Mouse (Mus musculus) ES-E14 (cell line): ENCODE data around the gene Sik3. TPM values are rescaled to one million over a fixed set of nuclear protein-coding genes. Genes with fewer than 3 reads are reported as not detected.

Source experiments
- DNase-seq: peaks from one replicate; pipeline ENCODE4 v3.0.0-alpha.2; 2013; ENCODE audit warnings: low read depth, low spot score
- H3K27ac ChIP-seq: 2 replicates; pipeline ENCODE4 v1.5.1; 2012; ENCODE audit warnings: low read depth, mild to moderate bottlenecking, low read length, moderate library complexity, mixed read lengths; ENCODE audit not compliant: poor library complexity, insufficient read depth, severe bottlenecking
- H3K36me3 ChIP-seq: 2 replicates; pipeline ENCODE4 v1.6.1; 2012; ENCODE audit warnings: mild to moderate bottlenecking, low read length, moderate library complexity, mixed read lengths; ENCODE audit not compliant: control insufficient read depth, poor library complexity, insufficient read depth, severe bottlenecking
- H3K4me1 ChIP-seq, 2 experiments: fragments of 150-350 bp in 1 of 2; sonication (generic) in 1 of 2; 2 replicates each; pipeline ENCODE4 v1.6.1; 2012; ENCODE audit warnings: low read length in 2 of 2, mild to moderate bottlenecking in 1 of 2, mixed read lengths in 1 of 2; ENCODE audit not compliant: control insufficient read depth in 2 of 2, insufficient read depth in 2 of 2, poor library complexity in 1 of 2
- H3K4me3 ChIP-seq, 2 experiments: fragments of 150-350 bp in 1 of 2; sonication (generic) in 1 of 2; 2 replicates each; pipeline ENCODE4 v1.5.1; 2012; ENCODE audit warnings: low read length in 2 of 2, low read depth in 1 of 2, mild to moderate bottlenecking in 1 of 2, mixed read lengths in 1 of 2; ENCODE audit not compliant: insufficient read depth in 1 of 2, poor library complexity in 1 of 2, severe bottlenecking in 1 of 2
- H3K9ac ChIP-seq: 2 replicates; pipeline ENCODE4 v1.6.1; 2012; ENCODE audit warnings: low read depth, mild to moderate bottlenecking, low read length, mixed read lengths; ENCODE audit not compliant: poor library complexity, insufficient read depth, severe bottlenecking
- H3K9me3 ChIP-seq: fragments of 150-350 bp; sonication (generic); 2 replicates; pipeline ENCODE4 v1.6.1; 2012; ENCODE audit warnings: low read depth, mild to moderate bottlenecking, low read length; ENCODE audit not compliant: control insufficient read depth, insufficient read depth
- CHD2 ChIP-seq: IDR thresholded peaks from 2 replicates; pipeline ENCODE4 v1.6.1; 2014; ENCODE audit warnings: mild to moderate bottlenecking, low read depth, low read length, inconsistent platforms
- HCFC1 ChIP-seq: IDR thresholded peaks from 2 replicates; pipeline ENCODE4 v1.6.1; 2012; ENCODE audit warnings: low read length, inconsistent platforms, borderline replicate concordance; ENCODE audit not compliant: insufficient read depth
- MAFK ChIP-seq: IDR thresholded peaks from 2 replicates; pipeline ENCODE4 v1.6.1; 2014; ENCODE audit warnings: mild to moderate bottlenecking, low read depth, low read length, inconsistent platforms; ENCODE audit not compliant: insufficient read depth
- ZC3H11A ChIP-seq: IDR thresholded peaks from 2 replicates; pipeline ENCODE4 v1.6.1; 2012; ENCODE audit warnings: low read depth, mild to moderate bottlenecking, inconsistent platforms, low read length, borderline replicate concordance
- ZNF384 ChIP-seq: IDR thresholded peaks from 2 replicates; pipeline ENCODE4 v1.6.1; 2012; ENCODE audit warnings: low read depth, low read length, inconsistent platforms
- in situ Hi-C, 2 experiments: fragments of 600-800 bp; cut with MboI; formaldehyde crosslinking; loops; one replicate each; pipeline ENCODE4 v1.15.1; 2025; ENCODE audit warnings: low sequenced_read_pairs in 2 of 2, inconsistent platforms in 1 of 2; ENCODE audit not compliant: unreplicated experiment in 2 of 2
- total RNA-seq: library from RNA; depleted of rRNA; stranded (reverse); fragments of 300-350 nt; gene quantifications from 2 replicates; pipeline ENCODE4 v1.2.3, GENCODE M21; 2012

Sik3 gene
- total RNA-seq, 1 experiment, result 18.9 TPM

- H3K4me1 ChIP-seq, result peaks cover 0 to 2% of the 10 kb centered on the region in 2 experiments; a peak in 1 of 4 replicates
- no peak for TF ChIP-seq ZC3H11A
- TF ChIP-seq CHD2, result no peak
- TF ChIP-seq HCFC1, result no peak
- TF ChIP-seq ZNF384, result no peak
- no peak for TF ChIP-seq MAFK
- no peaks in the 10 kb centered on the region for H3K9me3 ChIP-seq
- H3K27ac ChIP-seq, result no peak overlapping the region
- no peak for DNase-seq
- in situ Hi-C loops, result no loop called here
- no peak overlapping the region for H3K9ac ChIP-seq
- peaks cover 14% of the 10 kb centered on the region for H3K36me3 ChIP-seq
- no peak overlapping the region for H3K4me3 ChIP-seq
These were observed 201.7 kb downstream of the Sik3 start for GRCm38 (mm10) chr9:46214276-46214675.

- no peaks in the 10 kb centered on the region for H3K9me3 ChIP-seq
- DNase-seq, result no peak
- H3K4me3 ChIP-seq, result no peak overlapping the region
- H3K9ac ChIP-seq, result no peak overlapping the region
- TF ChIP-seq MAFK (no peak), HCFC1 (no peak), CHD2 (no peak), ZNF384 (no peak), ZC3H11A (no peak)
- in situ Hi-C loops, result no loop called here
- H3K4me1 ChIP-seq, result peaks cover 0 to 2% of the 10 kb centered on the region in 2 experiments; a peak in 1 of 4 replicates
- H3K27ac ChIP-seq, result no peak overlapping the region
- H3K36me3 ChIP-seq, result peaks cover 14% of the 10 kb centered on the region
These were observed 202.3 kb downstream of the Sik3 start for GRCm38 (mm10) chr9:46214946-46215337.

- Histone ChIP-seq H3K9me3 (no peaks in the 10 kb centered on the region), H3K36me3 (peaks cover 16% of the 10 kb centered on the region), H3K4me3 (no peak overlapping the region), H3K4me1 (peaks cover 0 to under 1% of the 10 kb centered on the region in 2 experiments; a peak in 1 of 4 replicates), H3K27ac (no peak overlapping the region), H3K9ac (no peak overlapping the region)
- TF ChIP-seq CHD2 (no peak), HCFC1 (no peak), MAFK (no peak), ZC3H11A (no peak)
- in situ Hi-C loops, result no loop called here
- DNase-seq, result no peak
These were observed 203.0 kb downstream of the Sik3 start for GRCm38 (mm10) chr9:46215338-46216322.

- Histone ChIP-seq H3K27ac (no peak overlapping the region), H3K4me1 (no peaks in the 10 kb centered on the region; a peak in 1 of 4 replicates), H3K9ac (no peak overlapping the region), H3K36me3 (peaks cover 17% of the 10 kb centered on the region), H3K4me3 (no peak overlapping the region), H3K9me3 (no peaks in the 10 kb centered on the region)
- DNase-seq, result no peak
- in situ Hi-C loops, result no loop called here
- TF ChIP-seq ZNF384, result no peak
- no peak for TF ChIP-seq CHD2
- no peak for TF ChIP-seq HCFC1
- TF ChIP-seq ZC3H11A, result no peak
- TF ChIP-seq MAFK, result no peak
These were observed 204.3 kb downstream of the Sik3 start for GRCm38 (mm10) chr9:46216744-46217470.
